Mouse (Mus musculus) urinary bladder, postnatal 25 days (tissue): ENCODE results near the gene Uri1.

Experiments
- DNase-seq: peaks from one replicate; pipeline ENCODE4 v3.0.0; 2022; ENCODE audit warnings: low spot score

The Uri1 gene

GRCm38 (mm10) chr7:38023451-38023850 is at the start of gene Uri1:
Gene Uri1 (minus strand): TSS chr7:38023551.
- no peak for DNase-seq

- no peak for DNase-seq
Observed at GRCm38 (mm10) chr7:38071065-38071464, 47.7 kb upstream of the Uri1 start.

- DNase-seq, result no peak
Observed at GRCm38 (mm10) chr7:38070663-38071062, 47.3 kb upstream of the Uri1 start.

GRCm38 (mm10) chr7:38064431-38064830 is 41.1 kb upstream of the Uri1 start:
- no peak for DNase-seq

DNA sequence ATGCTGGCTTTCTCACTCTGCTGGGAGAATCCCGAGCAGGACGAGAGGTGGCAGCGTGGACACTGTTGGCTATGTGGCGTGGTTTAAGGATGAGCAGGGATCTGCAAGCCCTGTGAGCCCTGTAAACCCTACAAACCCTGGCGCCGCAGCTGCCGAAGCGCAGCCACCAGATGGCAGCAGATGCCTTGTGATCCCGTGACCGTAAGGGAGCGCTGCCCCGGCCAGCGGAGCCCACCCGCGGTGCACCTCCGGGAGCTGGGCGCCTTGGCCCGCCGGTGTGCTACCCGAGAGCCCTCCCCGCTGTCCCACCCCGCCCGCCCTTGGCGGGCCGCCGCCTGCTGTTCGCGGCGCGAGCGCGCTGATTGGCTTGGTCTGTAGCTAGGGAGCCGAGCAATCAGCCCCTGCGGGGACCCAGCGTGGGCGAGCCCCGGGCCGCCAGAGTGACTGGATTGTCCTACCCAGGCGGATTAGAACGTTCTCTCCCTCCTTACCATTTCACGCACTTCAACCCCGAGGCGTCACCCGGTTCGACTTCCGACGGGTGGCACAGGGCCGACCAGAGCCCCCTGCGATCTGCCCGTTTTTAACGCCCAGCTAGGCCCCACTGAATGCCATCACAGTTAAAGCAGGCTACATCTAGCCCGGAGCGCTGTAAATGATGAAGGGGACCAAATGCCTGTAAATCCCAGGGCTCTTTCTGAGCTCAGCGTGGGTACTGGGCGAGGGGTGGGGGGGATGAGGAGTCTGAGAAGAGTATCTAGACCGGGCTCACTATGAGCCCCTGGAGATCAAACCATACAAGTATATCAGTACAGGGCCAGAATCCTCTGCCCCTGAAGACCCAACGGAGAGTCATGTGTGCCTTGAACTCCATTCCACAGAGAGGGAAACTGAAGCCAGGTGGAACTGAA is 38.0 kb upstream of the Uri1 start:
- peak; percentile 75 for DNase-seq

GRCm38 (mm10) chr7:38059636-38060330 is 36.4 kb upstream of the Uri1 start:
- no peak for DNase-seq

DNA sequence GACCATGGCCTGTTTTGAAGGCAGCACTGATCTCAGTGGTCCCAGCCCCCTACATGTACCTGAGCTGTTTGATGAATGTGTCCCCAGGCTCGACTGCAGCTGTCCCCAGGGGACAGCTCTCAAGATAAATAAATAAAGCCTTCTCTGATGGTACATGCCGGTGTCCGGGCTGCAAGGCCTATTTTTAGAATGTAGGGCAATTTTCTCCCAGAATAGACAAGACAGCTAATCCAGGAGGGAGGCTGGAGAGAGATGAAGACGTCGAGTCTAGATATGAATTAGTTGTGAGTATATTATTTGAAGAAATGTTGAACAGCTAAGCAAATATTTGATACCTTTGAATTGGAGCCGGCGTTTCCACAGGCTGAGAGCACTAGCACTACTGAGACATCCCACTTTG is 35.7 kb upstream of the Uri1 start:
- no peak for DNase-seq

GRCm38 (mm10) chr7:38055996-38056395 is 32.6 kb upstream of the Uri1 start:
- no peak for DNase-seq

DNA sequence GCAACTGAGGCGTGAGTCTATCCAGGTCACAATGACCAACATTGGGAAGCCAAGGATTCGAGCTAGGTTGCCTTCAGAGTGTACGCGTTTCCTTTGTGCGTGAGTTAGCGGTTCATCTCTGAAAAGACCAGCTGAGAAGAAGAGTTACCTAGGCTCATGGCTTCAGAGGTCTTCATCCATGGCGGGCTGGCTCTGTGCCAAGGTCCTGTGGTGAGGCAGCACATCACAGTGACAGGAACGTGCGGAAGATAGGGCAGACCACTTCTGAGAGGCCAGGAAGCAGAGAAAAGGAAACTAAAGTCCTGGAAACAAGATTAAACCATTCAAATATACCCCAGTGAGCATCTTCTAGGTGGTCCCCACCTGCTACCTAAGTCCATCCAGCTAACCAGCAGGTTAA is 30.9 kb upstream of the Uri1 start:
- no peak for DNase-seq

GRCm38 (mm10) chr7:38047229-38047628 is 23.9 kb upstream of the Uri1 start:
- no peak for DNase-seq

DNA sequence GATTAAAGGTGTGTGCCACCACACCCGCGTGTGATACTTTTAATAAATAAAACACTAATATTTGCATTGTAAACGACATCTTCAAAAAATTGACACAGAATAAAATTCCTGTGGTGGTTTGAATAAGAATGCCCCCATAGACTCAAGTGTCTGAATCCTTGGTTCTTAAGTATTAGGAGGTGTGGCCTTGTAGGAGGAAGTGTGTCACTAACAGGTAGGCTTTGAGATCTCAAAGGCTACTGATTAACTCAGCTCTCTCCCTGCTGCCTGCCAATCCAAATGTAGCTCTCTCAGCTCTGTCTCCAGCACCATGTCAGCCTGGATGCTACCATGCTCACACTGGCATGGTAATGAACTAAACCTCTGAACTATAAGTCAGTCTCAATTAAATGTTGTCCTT is 17.9 kb upstream of the Uri1 start:
- DNase-seq, result no peak

DNA sequence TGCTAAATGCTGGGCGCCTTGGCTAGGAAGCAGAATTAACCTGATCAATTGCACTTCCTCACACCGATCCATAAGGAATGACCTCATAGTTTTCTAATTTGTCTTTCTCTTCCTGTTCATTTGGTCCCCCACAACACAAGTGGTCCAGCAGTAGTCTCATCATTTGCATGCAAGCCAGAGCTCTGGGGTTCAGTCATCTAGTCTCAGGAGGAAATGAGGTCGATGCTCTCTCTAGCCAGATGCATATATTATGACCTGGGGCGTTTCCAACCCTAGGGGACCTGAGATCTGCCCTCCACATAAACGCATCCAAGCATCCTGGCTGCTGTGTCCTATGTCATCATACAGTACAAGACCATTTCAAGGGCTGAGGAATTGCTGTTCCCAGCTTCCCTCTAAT is 14.2 kb upstream of the Uri1 start:
- no peak for DNase-seq

GRCm38 (mm10) chr7:38031183-38031582 is 7.8 kb upstream of the Uri1 start:
- DNase-seq, result no peak

DNA sequence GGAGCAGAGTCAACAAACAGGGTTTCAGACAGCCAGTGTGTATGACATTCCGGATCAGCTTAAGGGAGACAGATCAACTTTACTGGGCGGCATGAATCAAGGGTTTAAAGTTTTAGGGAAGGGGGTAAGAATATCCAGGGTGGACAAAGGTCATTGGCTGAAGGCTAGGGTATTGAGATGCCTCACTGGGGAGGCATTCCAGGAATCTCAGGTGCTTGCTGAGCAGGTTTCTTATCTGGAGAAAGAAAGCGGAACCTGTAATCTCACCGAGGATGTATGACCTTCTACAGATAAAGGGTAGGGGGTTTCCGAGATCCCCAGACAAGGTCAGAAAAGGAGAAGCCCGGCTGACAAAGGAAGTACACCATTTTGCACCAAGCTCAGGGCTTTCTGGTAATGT is 7.3 kb upstream of the Uri1 start:
- no peak for DNase-seq

GRCm38 (mm10) chr7:38029986-38030385 is 6.6 kb upstream of the Uri1 start:
- DNase-seq, result no peak

- DNase-seq, result no peak
Observed at GRCm38 (mm10) chr7:38029083-38029482, 5.7 kb upstream of the Uri1 start.

DNA sequence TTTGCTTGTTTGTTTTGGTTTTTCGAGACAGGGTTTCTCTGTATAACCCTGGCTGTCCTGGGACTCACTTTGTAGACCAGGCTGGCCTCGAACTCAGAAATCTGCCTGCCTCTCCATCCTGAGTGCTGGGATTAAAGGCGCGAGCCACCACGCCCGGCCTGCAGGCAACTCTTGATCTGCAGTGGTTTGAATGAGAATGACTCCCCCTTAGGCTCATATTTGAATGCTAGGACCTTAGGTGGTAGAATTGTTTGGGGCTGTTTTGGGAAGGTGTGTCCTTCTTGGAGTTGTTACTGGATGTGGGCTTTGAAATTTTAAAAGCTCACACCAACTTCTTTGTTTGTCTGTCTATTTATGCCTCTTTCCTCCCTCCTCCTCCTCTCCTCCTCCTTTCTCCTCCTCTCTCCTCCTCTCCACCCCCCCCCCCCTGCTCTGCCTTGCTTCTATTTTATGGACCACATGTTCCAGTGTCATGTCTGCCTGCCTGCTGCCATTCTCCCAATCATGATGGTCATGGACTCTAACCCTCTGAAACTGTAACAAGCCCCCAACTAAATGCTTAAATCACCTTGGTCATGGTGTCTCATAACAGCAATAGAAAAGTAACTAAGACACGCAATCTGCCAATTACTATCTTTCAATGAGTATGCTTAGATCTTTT is 4.7 kb upstream of the Uri1 start:
- DNase-seq, result no peak

- DNase-seq, result no peak
Observed at GRCm38 (mm10) chr7:38024839-38025238, 1.5 kb upstream of the Uri1 start.

- no peak for DNase-seq
Observed at GRCm38 (mm10) chr7:38019770-38020169, 3.6 kb downstream of the Uri1 start.

DNA sequence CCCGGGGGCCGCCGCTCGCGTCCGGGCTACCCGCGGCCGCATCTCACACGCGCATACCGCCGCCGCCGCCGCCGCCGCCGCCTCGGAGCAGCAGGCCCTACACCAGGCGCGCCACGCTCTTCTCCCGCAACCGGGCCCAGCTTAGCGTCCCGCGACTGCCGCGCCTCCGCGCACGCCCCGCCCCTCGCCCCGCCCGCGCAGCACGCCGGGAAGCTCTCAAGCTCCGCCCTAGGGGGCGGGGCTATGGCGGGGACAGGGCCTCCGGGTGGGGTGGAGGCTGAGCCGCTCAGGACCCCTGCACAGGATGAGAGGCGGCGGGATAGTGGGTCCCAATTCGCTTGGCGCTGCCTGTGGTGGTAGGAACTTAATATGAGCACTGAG is 4.0 kb downstream of the Uri1 start:
- DNase-seq, result peak; percentile 93

DNA sequence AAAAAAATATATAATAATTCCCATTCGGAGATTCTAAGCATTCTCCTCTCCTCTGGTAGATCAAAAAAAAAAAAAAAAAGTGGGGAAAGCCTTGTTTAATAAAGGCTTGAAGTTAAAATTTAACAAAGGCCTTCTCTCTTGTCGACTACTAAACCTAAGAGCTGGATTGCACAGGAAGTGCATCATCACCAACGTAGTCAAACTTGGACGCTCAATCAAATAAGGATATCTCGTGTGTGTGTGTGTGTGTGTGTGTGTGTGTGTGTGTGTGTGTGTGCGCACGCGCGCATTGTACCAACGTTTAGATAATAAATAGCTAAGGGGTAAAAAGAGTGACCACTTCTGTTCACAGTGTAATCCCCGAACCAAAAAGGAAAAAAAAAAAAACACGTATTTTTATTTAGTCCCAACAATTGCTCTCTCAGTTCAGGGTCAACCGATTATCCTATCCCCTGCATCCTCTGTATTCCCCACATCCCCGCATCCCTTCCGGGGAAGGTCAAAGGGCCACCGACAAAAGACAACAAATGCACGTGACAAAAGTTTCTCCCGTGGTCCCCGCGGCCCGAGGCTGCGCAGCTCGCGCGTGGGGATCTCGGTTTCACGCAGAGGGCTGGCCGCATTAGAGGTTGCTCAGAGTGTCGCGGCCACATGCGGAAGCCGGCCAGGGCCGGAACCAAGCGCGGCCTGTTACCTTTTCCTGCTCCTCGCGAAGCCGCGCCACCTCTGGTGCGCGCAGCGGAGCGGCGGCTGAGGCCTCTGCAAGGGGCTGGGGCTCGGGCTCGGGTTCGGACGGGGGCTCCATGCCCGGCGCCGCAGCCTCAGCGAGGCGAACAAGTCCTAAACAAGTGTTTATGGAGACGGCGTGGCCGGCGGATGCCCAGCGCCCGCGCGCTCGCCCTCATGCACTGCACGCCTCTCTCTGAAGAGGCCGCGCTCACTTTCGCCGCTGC is 4.7 kb downstream of the Uri1 start:
- peak; percentile 56 for DNase-seq

DNA sequence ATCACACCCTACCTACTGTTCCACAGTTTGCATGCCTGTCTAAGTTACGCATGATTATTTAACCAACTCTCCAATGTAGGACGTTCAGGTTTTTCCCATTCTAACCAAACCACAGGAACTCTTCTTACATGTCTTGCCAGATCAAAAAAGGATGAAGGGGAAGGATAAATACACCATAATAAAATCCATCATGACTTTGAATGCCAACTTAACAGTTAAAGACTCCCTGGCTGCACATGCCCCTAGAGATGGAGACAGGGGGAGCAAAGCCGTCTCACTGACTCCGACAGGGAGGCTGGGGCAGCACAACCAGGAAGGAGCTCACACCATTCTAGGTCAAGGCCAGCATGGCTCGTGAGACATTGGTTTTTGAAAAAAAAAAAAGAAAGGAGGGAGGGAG is 8.0 kb downstream of the Uri1 start:
- no peak for DNase-seq
